Mouse (Mus musculus) MN1 (cell line): Measurements from ENCODE around the gene Zpr1.
A peak's percentile ranks its signal among the peaks of the same experiment; 100 is the strongest.

ENCODE experiments used
- DNase-seq: peaks from one replicate; pipeline ENCODE4 v3.0.0-alpha.2; 2016; ENCODE audit warnings: low spot score

Zpr1 gene

DNA sequence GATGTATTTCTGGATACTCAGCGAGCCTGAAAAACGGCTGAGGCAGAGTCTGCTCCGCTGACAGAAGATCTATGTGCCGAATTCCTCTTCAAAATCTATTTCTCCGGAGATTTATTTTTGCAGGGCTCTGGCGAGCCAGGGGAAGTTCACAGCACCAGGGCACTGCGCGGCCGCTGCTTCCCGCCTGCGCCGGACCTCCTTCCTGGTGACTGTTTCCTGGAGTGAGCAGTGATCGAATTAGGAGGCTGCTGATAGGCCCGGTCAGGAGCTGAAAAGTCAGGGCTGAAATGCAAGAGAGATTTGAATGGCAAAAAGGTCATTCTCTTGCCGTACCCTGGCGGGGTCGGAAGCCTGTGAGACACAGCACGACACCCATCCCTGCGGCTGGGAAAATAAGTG lies 56.4 kb downstream of the Zpr1 start:
- peak; percentile 66 for DNase-seq

DNA sequence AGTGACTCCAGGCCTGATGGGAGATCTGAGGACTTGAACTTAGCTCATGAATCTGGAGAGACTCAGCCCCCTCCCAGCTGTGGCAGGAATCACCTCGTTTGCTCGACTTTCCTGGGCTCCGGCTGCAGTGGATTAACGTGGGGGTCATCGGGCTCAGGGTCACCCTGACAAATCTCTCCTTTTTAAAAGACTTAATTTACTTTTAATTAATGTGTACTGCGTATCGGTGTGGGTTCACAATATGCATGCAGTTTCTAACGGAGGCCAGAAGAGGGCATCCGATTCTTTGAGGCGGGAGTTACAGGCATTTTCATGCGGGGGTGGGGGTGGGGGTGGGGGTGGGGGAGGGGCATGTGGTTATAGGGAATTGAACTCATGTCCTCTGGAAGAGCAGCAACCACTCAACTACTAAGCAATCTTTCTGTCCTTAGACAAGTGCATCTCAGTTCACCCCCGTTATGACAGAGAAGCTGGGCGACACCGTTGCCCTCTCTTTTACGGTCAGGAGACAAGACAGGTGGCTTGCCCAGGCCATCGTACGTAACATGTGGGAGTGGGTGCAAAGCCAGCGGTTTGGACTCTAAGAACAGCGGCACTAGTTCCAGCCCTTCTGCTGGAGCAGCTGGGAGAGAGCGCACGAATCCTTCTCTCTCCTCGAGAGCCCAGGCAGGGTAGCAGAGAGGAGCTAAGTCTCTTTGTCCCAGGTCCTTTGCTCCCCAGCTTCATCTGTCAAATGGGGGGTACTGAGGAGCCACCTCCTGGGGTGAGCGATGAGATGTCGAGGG lies 57.1 kb downstream of the Zpr1 start:
- DNase-seq, result no peak

DNA sequence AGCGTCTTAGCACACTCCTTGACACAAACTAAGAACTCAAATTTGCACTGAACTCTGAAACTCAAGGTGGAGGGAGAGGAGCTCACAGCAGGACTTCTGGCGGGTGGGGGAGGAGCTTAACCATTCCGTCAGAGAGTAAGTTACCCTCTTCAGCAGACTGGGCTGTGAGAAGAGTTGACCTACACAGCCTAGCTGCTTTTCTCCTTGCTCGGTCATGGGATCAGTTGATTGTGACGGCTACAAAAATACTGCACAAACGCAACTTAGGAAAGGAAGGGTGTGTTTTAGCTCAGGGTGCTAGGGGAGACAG lies 57.7 kb downstream of the Zpr1 start:
- no peak for DNase-seq

DNA sequence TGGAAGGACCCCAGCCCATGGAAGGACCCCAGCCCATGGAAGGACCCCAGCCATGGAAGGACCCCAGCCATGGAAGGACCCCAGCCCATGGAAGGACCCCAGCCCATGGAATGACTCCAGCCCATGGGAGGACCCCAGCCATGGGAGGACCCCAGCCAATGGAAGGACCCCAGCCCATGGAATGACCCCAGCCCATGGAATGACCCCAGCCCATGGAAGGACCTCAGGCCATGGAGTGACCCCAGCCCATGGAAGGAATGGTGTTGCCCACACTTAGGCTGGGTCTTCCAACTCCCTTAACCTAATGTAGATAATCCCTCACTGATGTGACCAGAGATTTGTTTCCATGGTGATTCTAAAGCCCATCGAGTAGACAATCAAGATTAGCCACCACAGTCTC lies 58.4 kb downstream of the Zpr1 start:
- DNase-seq, result no peak
